Mouse (Mus musculus): ENCODE measurements around the gene Msrb2.

Gene Msrb2

GRCm38 (mm10) chr2:19429691-19430690 is 58.8 kb downstream of the Msrb2 start:
- POLR2A ChIA-PET = interaction anchor here in 1 of 4 experiments (2.8 kb wide), 1 partner anchor 12 kb away, joined by 11 read pairs; no protein-coding TSS in a partner anchor
- CTCF ChIA-PET = interaction anchor here in 2 of 4 experiments (0.5 to 2.1 kb wide), 2 partner anchors 15 to 1033 kb away, joined by 3 to 9 read pairs; no protein-coding TSS in a partner anchor

- ChIA-PET POLR2A (interaction anchor here in 1 of 4 experiments (2.8 kb wide), 1 partner anchor 11 kb away, joined by 11 read pairs; no protein-coding TSS in a partner anchor), CTCF (interaction anchor here in 2 of 4 experiments (1.3 to 2.1 kb wide), 2 partner anchors 16 to 207 kb away, joined by 3 to 9 read pairs; no protein-coding TSS in a partner anchor)
Observed at GRCm38 (mm10) chr2:19430746-19431145, 59.5 kb downstream of the Msrb2 start.

GRCm38 (mm10) chr2:19431186-19431585 is 59.9 kb downstream of the Msrb2 start:
- POLR2A ChIA-PET = interaction anchor here in 1 of 4 experiments (2.8 kb wide), 1 partner anchor 10 kb away, joined by 11 read pairs; no protein-coding TSS in a partner anchor
- CTCF ChIA-PET = interaction anchor here in 2 of 4 experiments (0.6 to 2.1 kb wide), 4 partner anchors 16 to 206 kb away, joined by 3 to 9 read pairs (median 5); no protein-coding TSS in a partner anchor

GRCm38 (mm10) chr2:19431614-19432323 is 60.5 kb downstream of the Msrb2 start:
- ChIA-PET POLR2A (interaction anchor here in 1 of 4 experiments (0.7 to 2.8 kb wide), 3 partner anchors 10 to 16 kb away, joined by 3 to 11 read pairs (median 4); partner anchors contain the start of gene Ptf1a), CTCF (interaction anchor here in 3 of 4 experiments (0.6 to 2.1 kb wide), 7 partner anchors 9 to 206 kb away, joined by 3 to 9 read pairs (median 4); no protein-coding TSS in a partner anchor)

DNA sequence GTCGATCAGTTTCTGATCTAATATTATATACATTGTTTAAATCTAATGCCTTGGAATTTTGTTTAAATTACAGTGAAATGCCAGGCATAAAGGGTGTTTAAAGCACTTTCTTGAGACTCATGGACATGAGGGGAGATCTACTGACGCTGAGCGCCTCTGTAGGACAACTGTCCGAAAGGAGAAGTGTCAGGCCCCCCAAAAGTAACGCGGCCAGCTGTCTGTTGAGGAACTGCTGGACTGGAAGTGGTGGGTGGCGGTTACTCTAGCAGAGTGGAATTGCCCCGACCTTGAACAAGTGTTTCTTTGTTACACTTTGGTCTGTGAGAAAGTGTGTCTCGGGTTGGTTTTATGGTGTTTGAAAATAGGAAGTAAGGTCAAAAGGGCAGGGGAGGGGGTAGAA is 73.1 kb downstream of the Msrb2 start:
- ChIA-PET POLR2A (no interaction called here), CTCF (no interaction called here)
